Mouse (Mus musculus) gastrocnemius, adult 2 months (tissue): ENCODE measurements at regions not wholly inside any gene's neighbourhood (a gene's known extent, or its start where the extent isn't known, plus 50 kb on each side); places are given as distances from the start of the nearest gene placed in this dataset.
A peak's percentile ranks its signal among the peaks of the same experiment; 100 is the strongest.
"Not testable (repeated sequence)": the region's sequence is repeated elsewhere in the genome, so short reads cannot be mapped to it uniquely, and the experiment has no call there.

Source experiments
- DNase-seq: peaks from one replicate; pipeline ENCODE4 v3.0.0; 2022
- H3K27ac ChIP-seq: fragments of 200-600 bp; 2 replicates; pipeline ENCODE4 v1.8.1; 2022; ENCODE audit warnings: mild to moderate bottlenecking
- H3K4me3 ChIP-seq: fragments of 200-600 bp; 2 replicates; pipeline ENCODE4 v1.8.1; 2022; ENCODE audit warnings: mild to moderate bottlenecking, moderate library complexity
- CTCF ChIP-seq: fragments of 200-600 bp; IDR thresholded peaks from 2 replicates; pipeline ENCODE4 v1.8.1; 2022; ENCODE audit warnings: antibody characterized with exemption, mild to moderate bottlenecking, moderate library complexity
- intact Hi-C: fragments of 180-260 bp; cut with DNase I; formaldehyde crosslinking; loops from one replicate; pipeline ENCODE4 v1.15.1; 2025

DNA sequence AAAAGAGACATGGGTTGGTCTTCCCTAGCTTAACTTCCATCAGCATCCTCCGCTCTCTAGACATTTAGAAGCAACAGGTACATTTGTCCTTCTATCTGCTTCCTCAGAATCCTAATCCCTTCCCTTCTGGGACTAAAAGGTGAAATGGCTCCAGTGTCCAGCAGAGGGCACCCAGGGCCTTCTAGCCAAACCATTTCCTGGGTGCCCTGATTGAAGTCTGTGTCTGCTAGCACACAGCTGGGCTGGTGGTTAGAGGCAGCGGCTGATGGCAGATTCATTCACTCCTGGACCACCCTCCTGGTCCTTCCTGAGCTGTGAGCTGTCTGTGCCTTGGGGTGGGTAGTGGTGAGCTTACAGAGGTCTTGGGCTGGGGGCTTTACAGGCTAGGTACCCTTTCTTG, 76.5 kb upstream of the Col13a1 start:
- TF ChIP-seq CTCF: peak; percentile 77
- peak; percentile 51 for DNase-seq
- Histone ChIP-seq H3K27ac (no peak overlapping the region), H3K4me3 (no peak overlapping the region)
- intact Hi-C loops: loop anchor here (1.0 kb wide), 1 partner anchor 47 kb away; no protein-coding TSS in a partner anchor

- TF ChIP-seq CTCF: no peak
- H3K4me3 ChIP-seq: no peak overlapping the region
- peak overlapping the region; percentile 69 for H3K27ac ChIP-seq
- peak; percentile 82 for DNase-seq
- intact Hi-C loops: loop anchor here (5.0 kb wide), 2 partner anchors 67 to 193 kb away; no protein-coding TSS in a partner anchor
These were observed 70.9 kb upstream of the Col13a1 start for GRCm38 (mm10) chr10:62049782-62050192.

- no peak for DNase-seq
- Histone ChIP-seq H3K27ac (no peak overlapping the region), H3K4me3 (no peak overlapping the region)
- no peak for TF ChIP-seq CTCF
- intact Hi-C loops: no loop called here
These were observed 65.5 kb upstream of the Col13a1 start for GRCm38 (mm10) chr10:62044408-62044807.

- DNase-seq: peak; percentile 94
- H3K27ac ChIP-seq: peak overlapping the region; percentile 80
- intact Hi-C loops: no loop called here
- TF ChIP-seq CTCF: no peak
- no peak overlapping the region for H3K4me3 ChIP-seq
These were observed 61.0 kb upstream of the Col13a1 start for GRCm38 (mm10) chr10:62039915-62040314.

DNA sequence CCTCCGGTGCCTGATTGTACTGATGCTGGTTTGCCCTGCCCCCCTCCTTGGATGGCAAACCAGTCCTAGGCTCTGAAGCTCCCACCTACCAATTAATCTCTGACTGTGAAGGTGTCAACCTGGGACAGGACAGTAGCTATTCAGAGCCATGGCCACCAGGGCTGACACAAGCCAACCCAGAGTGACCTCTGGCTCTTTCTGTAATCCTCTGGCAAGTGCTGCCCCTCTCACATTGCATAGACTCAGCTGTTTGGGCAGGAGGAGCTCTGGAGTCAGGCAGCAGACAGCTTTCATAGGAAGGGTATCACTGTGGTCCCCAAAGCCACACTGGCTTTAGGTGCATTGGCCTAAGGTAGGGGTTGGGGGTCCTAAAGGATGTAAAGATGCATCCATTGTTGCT, 59.7 kb upstream of the Col13a1 start:
- peak; percentile 29 for TF ChIP-seq CTCF
- no peak overlapping the region for H3K4me3 ChIP-seq
- peak overlapping the region; percentile 80 for H3K27ac ChIP-seq
- peak; percentile 89 for DNase-seq
- intact Hi-C loops: no loop called here

DNA sequence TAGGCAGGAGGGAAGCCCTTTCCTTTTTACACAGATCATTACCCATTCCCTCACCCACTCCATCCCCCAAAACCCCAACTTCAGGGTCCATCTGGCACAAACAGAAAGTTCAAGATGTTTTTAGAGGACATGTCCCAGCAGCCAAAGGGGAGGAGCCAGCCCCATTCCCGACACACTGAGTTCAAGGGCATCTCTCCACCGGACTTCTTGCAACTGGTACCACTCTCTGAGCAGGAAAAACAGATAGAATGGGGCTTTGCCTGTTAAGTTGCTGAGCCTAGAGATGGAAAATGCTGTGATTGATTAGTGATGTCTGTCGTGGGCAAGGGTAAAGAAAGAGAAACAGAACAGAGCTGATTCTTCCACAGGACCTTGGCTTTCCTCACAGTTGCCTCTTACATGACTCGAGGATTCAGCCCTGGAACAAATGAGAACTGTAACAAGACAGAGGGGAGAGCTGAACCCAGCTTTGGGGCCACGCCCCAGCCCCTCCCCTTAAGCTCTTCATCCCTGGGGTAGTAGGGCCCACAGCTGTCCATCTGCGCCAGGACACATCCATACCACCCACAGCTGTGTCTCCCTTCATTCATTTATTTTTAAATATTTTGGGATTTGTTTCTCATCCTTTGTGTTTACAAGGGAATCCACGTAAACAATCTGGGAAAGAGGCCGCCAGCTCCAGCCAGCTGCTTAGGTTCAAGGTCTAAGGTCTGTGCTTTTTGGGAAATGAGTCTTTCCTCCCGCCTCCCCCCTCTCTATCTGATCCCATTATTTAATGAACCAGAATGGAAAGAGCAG, 58.7 kb upstream of the Col13a1 start:
- intact Hi-C loops: no loop called here

DNA sequence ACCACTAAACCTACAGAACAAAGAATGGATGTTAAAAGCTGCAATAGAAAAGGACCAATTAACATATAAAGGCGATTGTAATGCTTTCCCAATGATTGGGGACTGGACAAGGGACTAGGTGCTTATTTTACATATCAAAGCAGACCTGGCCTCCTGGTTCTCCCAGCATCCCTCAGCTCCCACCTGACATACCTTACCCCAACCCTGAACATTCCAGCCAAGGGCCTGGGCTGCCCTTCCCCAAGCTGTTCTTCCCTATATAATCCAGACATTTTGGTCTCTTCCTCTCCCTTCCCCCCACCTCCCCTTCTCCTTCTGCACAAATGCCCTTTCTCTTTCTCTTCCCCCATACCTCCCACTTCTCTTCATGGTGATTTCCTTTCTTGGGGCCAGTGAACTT, 57.9 kb upstream of the Col13a1 start:
- Histone ChIP-seq H3K4me3 (no peak overlapping the region), H3K27ac (no peak overlapping the region)
- intact Hi-C loops: no loop called here
- no peak for DNase-seq
- no peak for TF ChIP-seq CTCF

More for the DNA sequence above, 58.7 kb upstream of the Col13a1 start:
- Histone ChIP-seq H3K27ac (no peak overlapping the region), H3K4me3 (no peak overlapping the region)
- no peak for DNase-seq
- no peak for TF ChIP-seq CTCF

DNA sequence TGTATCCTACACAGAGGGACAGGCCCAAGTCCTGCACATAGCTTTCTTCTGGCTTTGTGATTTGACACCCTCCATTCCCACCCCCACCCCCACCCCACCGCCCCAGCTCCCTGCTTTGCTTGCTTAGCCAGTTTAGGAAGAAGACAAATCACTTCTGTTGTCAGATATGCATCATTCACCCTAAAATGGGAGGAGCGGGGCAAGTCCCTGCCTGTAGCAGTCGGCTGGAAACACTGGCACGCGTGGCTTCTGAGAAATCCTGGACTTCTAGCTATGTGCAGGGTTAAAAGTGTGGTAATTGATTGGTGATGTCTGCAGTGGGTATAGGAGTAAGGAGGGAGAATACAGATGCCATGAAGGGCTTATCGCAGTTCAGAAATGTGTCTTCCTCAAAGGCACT, 55.4 kb upstream of the Col13a1 start:
- no peak for TF ChIP-seq CTCF
- no peak overlapping the region for H3K27ac ChIP-seq
- no peak for DNase-seq
- H3K4me3 ChIP-seq: no peak overlapping the region
- intact Hi-C loops: no loop called here

- TF ChIP-seq CTCF: no peak
- Histone ChIP-seq H3K27ac (no peak overlapping the region), H3K4me3 (no peak overlapping the region)
- no peak for DNase-seq
- intact Hi-C loops: no loop called here
These were observed 54.8 kb upstream of the Col13a1 start for GRCm38 (mm10) chr10:62033748-62034147.

DNA sequence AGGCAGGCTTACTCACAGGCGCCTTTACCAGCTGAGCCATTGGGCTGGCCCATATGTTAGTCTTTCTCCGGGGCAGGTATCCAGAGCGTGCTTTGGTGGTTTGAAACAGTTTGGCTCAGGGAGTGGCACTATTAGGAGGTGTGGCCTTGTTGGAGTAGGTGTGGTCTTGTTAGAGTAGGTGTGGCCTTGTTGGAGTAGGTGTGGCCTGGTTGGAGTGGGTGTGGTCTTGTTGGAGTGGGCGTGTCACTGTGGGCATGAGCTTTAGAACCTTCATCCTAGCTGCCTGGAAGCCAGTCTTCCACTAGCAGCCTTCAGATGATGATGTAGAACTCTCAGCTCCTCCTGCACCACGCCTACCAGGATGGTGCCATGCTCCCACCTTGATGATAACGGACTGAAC, 53.1 kb upstream of the Col13a1 start:
- H3K4me3 ChIP-seq, DNase-seq, intact Hi-C loops, H3K27ac ChIP-seq: not testable (repeated sequence)

DNA sequence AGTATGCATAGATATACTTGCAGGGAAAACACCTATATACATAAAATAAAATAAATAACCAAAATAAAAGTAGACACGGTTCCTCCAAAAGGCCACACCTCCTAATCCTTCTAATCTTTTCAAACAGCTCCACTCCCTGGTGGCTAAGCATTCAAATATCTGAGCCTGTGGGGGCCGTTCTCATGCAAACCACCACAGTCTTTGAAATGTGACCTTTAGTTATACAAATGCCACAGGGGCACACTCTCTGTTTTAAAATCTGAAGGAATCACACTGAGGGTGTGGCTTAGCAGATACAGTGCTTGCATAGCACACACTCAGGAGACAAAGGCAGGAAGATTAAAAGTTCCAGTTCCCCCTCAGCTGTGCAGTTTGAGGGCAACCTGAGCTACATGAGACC, 50.4 kb upstream of the Col13a1 start:
- Histone ChIP-seq H3K27ac (no peak overlapping the region), H3K4me3 (no peak overlapping the region)
- DNase-seq: no peak
- no peak for TF ChIP-seq CTCF
- intact Hi-C loops: no loop called here
